Mouse (Mus musculus) forebrain, embryonic 11.5 days (tissue): ENCODE results near the gene Rala. TPM values are rescaled to one million over a fixed set of nuclear protein-coding genes. Genes with fewer than 3 reads are reported as not detected.
"Not testable (repeated sequence)": the region's sequence is repeated elsewhere in the genome, so short reads cannot be mapped to it uniquely, and the experiment has no call there.

Source experiments
- ATAC-seq: fragments of 200-750 bp; cut with Nextera tagmentation; replicated peaks from 2 replicates; pipeline ENCODE4 v1.8.0; 2017; ENCODE audit warnings: moderate TSS enrichment; ENCODE audit not compliant: low FRiP score
- DNase-seq: peaks from one replicate; pipeline ENCODE4 v3.0.0-alpha.2; 2017; ENCODE audit warnings: low spot score
- H3K27ac ChIP-seq: fragments of 300-500 bp; sonication (generic); 2 replicates; pipeline ENCODE4 v1.5.1; 2014; ENCODE audit warnings: low read depth, low read length
- H3K27me3 ChIP-seq: fragments of 300-500 bp; sonication (generic); 2 replicates; pipeline ENCODE4 v1.6.1; 2014; ENCODE audit warnings: mild to moderate bottlenecking, low read length, mixed read lengths; ENCODE audit not compliant: control insufficient read depth, insufficient read depth
- H3K36me3 ChIP-seq: fragments of 300-500 bp; sonication (generic); 2 replicates; pipeline ENCODE4 v1.6.1; 2014; ENCODE audit warnings: mild to moderate bottlenecking, low read length, moderate library complexity, mixed read lengths; ENCODE audit not compliant: control insufficient read depth, insufficient read depth
- H3K4me1 ChIP-seq: fragments of 300-500 bp; sonication (generic); replicated peaks from 2 replicates; pipeline ENCODE4 v1.6.1; 2014; ENCODE audit warnings: low read length, mixed read lengths; ENCODE audit not compliant: control insufficient read depth, insufficient read depth
- H3K4me2 ChIP-seq: fragments of 300-500 bp; sonication (generic); 2 replicates; pipeline ENCODE4 v1.6.1; 2014; ENCODE audit warnings: low read depth, mild to moderate bottlenecking, low read length, moderate library complexity, mixed read lengths; ENCODE audit not compliant: severe bottlenecking
- H3K4me3 ChIP-seq: fragments of 300-500 bp; sonication (generic); 2 replicates; pipeline ENCODE4 v1.5.1; 2014; ENCODE audit warnings: low read depth, low read length
- H3K9ac ChIP-seq: fragments of 300-500 bp; sonication (generic); 2 replicates; pipeline ENCODE4 v1.6.1; 2014; ENCODE audit warnings: low read length
- H3K9me3 ChIP-seq: fragments of 300-500 bp; sonication (generic); 2 replicates; pipeline ENCODE4 v1.6.1; 2016; ENCODE audit warnings: low read length, mixed read lengths; ENCODE audit not compliant: control insufficient read depth
- WGBS: fragments of 180-500 bp; shearing (Covaris S2); extraction: QIAGEN DNeasy Blood & Tissue Kit; methylation state at CpG from one replicate; pipeline ENCODE4 v1.1.7; 2014; 5-methylcytosine and 5-hydroxymethylcytosine counted together
- polyA plus RNA-seq: library from polyadenylated mRNA; unstranded; fragments of >200 nt; fragmentation: Nextera tagmentation; extraction: Ambion mirVana; gene quantifications from 2 replicates; pipeline ENCODE4 v1.2.1, GENCODE M21; 2014

Gene Rala
- polyA plus RNA-seq, 1 experiment from 2014 or later: 124 TPM

DNA sequence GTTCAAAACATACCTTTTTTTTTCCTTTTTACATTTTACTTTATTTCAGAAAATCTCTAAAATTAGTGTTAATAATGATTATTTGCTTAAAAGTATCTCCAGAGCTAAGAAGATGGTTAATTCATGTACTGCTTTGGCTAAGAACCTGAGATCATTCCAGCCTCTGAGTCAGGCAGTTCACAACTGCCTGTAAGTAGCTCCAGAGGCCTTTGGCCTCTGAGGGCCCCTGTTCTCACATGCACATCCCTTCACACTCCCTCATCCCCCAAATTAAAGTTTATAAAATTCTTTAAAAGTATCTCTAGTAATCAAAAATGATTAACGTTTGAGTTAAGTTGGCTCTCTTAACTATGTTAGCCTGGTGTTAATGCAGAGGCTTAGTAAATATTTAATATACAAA, 31.4 kb upstream of the Rala start:
- Histone ChIP-seq H3K27ac (no peak overlapping the region), H3K9ac (no peak overlapping the region), H3K4me1 (no peaks in the 10 kb centered on the region), H3K27me3 (no peaks in the 10 kb centered on the region), H3K4me2 (no peak overlapping the region), H3K4me3 (no peak overlapping the region), H3K9me3 (no peaks in the 10 kb centered on the region), H3K36me3 (no peaks in the 10 kb centered on the region)
- ATAC-seq (no peak), DNase-seq (no peak)
- WGBS: 92% methylated on average over 1 of the region's 1 CpGs

DNA sequence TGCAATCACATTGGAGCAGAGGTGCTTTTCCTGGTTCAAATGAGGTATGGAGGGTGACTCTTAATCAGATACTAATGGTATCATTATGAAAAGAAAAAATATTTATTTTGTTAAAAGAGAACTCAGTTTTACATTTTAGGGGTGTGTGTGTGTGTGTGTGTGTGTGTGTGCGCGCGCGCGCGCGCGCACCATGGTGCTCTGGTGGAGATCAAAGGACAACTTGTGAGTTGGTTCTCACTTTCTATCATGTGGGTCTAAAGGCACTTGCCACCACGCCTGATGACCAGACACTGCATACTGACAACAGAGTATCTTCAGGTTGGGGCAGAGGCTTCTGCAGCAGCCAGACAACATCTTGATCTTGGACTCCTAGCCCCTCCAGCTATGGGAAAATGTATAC, 30.7 kb upstream of the Rala start:
- H3K9me3 ChIP-seq: no peaks in the 10 kb centered on the region
- no peaks in the 10 kb centered on the region for H3K27me3 ChIP-seq
- H3K9ac ChIP-seq: no peak overlapping the region
- H3K4me3 ChIP-seq: no peak overlapping the region
- no peak for DNase-seq
- no peak for ATAC-seq
- no peak overlapping the region for H3K4me2 ChIP-seq
- H3K36me3 ChIP-seq: no peaks in the 10 kb centered on the region
- no peak overlapping the region for H3K27ac ChIP-seq
- H3K4me1 ChIP-seq: no peaks in the 10 kb centered on the region
- WGBS: 94% methylated on average over 9 of the region's 9 CpGs

DNA sequence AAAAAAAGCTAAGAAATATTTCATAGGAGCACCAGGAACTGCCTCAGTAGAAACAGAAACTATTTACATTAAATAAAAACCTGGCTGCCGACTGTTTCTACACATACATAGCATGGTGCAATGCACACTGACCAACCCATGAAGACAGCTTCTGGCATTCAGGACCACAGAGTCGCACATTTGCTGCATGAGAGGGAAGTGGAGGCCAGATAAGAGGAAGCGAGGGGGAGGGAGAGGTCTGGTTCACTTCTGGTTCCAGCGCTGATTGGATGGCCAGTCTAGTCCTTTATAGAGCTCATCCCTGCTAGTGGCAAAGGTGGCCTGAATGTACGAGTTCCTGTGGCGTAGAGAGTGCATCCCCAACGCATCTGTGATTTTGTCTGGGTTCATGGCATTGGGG, 16.6 kb upstream of the Rala start:
- no peaks in the 10 kb centered on the region for H3K27me3 ChIP-seq
- H3K4me1 ChIP-seq: no peaks in the 10 kb centered on the region
- H3K4me3 ChIP-seq: no peak overlapping the region
- ATAC-seq (no peak), DNase-seq (no peak)
- H3K27ac ChIP-seq: no peak overlapping the region
- H3K4me2 ChIP-seq: no peak overlapping the region
- no peaks in the 10 kb centered on the region for H3K9me3 ChIP-seq
- H3K36me3 ChIP-seq: no peaks in the 10 kb centered on the region
- no peak overlapping the region for H3K9ac ChIP-seq
- 82% methylated on average over 7 of the region's 7 CpGs for WGBS

DNA sequence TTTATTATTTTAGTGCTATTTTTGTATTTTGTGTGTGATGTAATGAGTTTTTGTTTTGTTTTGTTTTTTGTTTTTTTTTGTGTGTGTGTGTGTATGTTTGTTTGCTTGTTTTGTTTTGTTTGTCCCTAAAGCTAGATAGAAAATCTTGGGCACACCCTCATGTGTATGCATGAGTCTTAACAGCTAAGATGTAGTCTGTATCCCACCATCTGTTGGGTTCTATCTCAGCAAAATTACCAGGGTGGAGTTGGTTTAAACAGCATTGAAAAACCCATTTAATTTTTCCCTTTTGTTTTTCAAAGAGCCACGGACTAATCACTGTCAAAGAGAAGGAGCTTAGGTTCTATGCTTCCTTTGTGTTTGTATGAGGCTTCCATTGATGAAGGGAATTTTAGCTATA, 10.2 kb upstream of the Rala start:
- ATAC-seq (no peak), DNase-seq (no peak)
- H3K4me2 ChIP-seq: no peak overlapping the region
- H3K4me1 ChIP-seq: no peaks in the 10 kb centered on the region
- H3K27me3 ChIP-seq: no peaks in the 10 kb centered on the region
- 48% methylated on average over 1 of the region's 1 CpGs for WGBS
- H3K9ac ChIP-seq: no peak overlapping the region
- no peak overlapping the region for H3K4me3 ChIP-seq
- no peaks in the 10 kb centered on the region for H3K9me3 ChIP-seq
- no peak overlapping the region for H3K27ac ChIP-seq
- no peaks in the 10 kb centered on the region for H3K36me3 ChIP-seq

DNA sequence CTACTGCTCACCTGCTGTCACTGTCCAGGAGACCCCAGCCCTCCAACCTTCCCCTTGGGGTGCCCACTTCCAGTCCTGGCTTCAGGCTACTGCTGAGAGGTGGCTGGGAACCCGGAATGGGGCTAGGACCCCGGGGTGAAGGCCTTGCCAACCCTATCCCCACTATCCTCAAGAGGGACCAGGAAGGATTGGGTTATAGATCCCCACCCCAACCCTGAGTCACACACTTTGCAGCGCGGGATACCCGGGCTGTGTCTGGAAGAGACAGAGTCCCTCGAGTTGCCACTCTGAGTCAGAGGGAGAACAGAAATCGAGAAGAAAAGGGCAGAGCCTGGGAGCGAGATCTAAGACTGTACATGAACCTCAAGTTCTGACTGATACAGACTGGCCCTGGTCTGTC, 6.5 kb upstream of the Rala start:
- not testable (repeated sequence) for H3K27me3 ChIP-seq, ATAC-seq, H3K4me1 ChIP-seq, H3K4me3 ChIP-seq, H3K27ac ChIP-seq, H3K9me3 ChIP-seq, H3K4me2 ChIP-seq, H3K9ac ChIP-seq, DNase-seq, H3K36me3 ChIP-seq
- WGBS: 86% methylated on average over 8 of the region's 8 CpGs

DNA sequence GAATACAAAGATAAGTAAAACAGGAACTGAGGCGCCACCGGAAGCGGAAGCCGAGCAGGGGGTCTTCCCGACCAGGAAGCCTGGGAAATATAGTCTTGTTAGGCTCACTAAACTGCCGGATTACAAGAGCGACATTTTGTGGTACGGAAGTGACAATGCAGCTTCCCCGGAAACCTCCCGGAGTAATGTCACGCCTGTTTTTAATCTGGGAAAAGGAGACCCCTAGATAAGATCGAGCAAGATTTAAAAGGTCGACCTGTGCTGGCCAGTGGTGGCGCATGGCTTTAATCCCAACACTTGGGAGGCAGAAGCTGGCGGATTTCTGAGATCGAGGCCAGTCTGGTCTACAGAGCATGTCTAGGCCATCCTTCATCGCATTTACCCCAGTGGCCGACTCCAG, 5.5 kb upstream of the Rala start:
- no peak for ATAC-seq
- 83% methylated on average over 18 of the region's 18 CpGs for WGBS

DNA sequence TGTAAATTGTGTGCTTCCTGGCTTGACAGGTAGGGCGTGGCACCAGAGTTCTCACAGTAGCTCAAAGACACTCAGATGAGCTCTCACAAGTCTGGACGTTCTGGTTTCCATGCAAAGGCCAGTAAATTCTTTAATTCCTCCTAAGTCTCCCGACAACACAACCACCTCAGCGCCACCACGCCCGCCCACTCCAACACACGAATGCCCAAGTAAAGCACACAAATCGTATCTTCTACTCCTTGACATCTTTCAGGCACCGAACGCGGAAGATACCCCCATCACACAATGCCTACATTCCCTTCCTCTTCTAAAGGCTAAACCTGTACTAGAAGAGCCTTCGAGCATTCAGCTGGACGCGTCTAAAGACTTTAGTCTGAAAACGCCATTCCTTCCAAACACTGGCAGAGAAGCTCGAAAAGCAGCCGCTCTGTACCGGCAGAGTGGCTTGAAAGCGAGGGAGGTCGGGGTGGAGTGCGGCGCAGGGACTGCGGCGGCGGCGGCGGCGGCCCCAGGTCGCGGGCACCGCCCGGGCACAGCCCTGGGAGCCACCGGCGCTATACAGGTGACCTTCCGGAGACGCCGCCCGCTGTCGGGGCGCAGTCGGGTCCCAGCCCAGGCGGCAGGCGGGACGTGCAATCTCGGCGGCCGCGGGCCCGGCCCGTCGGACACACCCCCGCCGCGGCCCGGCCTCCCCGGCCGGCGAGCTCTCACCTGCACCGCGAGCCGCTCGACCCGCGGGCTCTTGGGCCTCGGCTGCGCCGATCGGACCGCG, 547 bp downstream of the Rala start:
- WGBS: under 1% methylated on average over 58 of the region's 70 CpGs
- ATAC-seq (peak; percentile 81), DNase-seq (no peak)
- 0 out of 2 replicates have a peak, but pooled peaks cover 2% of the 10 kb centered on the region for H3K4me1 ChIP-seq
- peak overlapping the region; percentile 89 for H3K9ac ChIP-seq
- H3K4me2 ChIP-seq: peak overlapping the region; percentile 87
- H3K27me3 ChIP-seq: no peaks in the 10 kb centered on the region
- peak overlapping the region; percentile 87 for H3K4me3 ChIP-seq
- H3K36me3 ChIP-seq: no peaks in the 10 kb centered on the region
- peak overlapping the region; percentile 74 for H3K27ac ChIP-seq
- no peaks in the 10 kb centered on the region for H3K9me3 ChIP-seq

More for the DNA sequence above, 5.5 kb upstream of the Rala start:
- Histone ChIP-seq H3K4me3 (no peak overlapping the region), H3K27ac (no peak overlapping the region), H3K27me3 (no peaks in the 10 kb centered on the region), H3K9me3 (no peaks in the 10 kb centered on the region), H3K9ac (no peak overlapping the region), H3K4me2 (no peak overlapping the region), H3K4me1 (no peaks in the 10 kb centered on the region), H3K36me3 (no peaks in the 10 kb centered on the region)
- DNase-seq: no peak

DNA sequence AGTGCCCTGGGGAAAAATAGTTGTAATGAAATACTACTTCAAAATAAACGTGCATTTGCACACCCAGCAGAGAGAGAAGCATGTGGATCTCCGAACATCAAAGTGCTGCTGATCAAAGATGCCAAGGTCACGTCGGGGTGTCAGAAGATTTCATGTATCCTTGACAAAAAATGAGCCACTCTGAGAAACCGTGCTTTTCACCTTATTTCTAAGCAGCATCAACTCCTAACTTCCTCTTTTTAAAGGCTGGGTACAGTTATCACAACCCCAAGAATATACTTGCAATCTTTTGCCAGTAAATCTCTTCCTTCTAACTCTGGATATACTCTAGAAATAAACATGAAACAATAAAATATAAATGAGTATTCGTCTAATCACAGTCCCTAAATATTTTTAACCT, 1.7 kb downstream of the Rala start:
- Histone ChIP-seq H3K4me1 (0 out of 2 replicates have a peak, but pooled peaks cover 2% of the 10 kb centered on the region), H3K36me3 (no peaks in the 10 kb centered on the region), H3K9me3 (no peaks in the 10 kb centered on the region), H3K4me3 (no peak overlapping the region), H3K9ac (no peak overlapping the region), H3K27ac (no peak overlapping the region), H3K4me2 (no peak overlapping the region), H3K27me3 (no peaks in the 10 kb centered on the region)
- 80% methylated on average over 6 of the region's 6 CpGs for WGBS
- no peak for ATAC-seq
- DNase-seq: no peak

DNA sequence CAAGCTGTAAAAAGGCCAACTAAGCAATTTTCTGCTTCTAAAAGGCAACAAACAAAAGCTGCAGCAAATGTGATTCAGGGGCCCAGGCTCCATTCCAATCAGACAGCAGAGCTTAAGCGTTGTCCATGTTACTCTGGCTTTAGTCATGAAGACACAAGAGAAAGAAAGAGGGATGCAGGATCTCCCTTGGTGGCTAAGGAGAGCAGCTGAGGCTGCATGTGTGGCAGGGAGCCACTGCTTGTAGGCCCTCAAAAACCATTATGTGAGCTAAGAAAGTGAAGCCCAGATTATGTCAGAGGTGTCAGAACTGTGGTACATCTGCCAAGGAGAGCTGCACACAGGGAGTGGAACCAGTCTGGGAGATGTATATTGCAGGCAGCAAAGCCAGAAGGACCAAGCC, 36.7 kb downstream of the Rala start:
- Histone ChIP-seq H3K9ac (no peak overlapping the region), H3K36me3 (no peaks in the 10 kb centered on the region), H3K4me3 (no peak overlapping the region), H3K27me3 (no peaks in the 10 kb centered on the region), H3K4me2 (no peak overlapping the region), H3K9me3 (no peaks in the 10 kb centered on the region), H3K27ac (no peak overlapping the region), H3K4me1 (no peaks in the 10 kb centered on the region)
- DNase-seq (no peak), ATAC-seq (no peak)
- WGBS: 86% methylated on average over 1 of the region's 1 CpGs
